Mouse (Mus musculus): ENCODE measurements around the gene Gm21976.

The Gm21976 gene

GRCm38 (mm10) chr13:98353709-98354089 lies 74.0 kb downstream of the Gm21976 start:
- 2% methylated on average over 13 of the region's 13 CpGs for WGBS

GRCm38 (mm10) chr13:98354090-98354801 lies 74.6 kb downstream of the Gm21976 start, which contains the start of gene Foxd1:
TSS of gene Foxd1 (plus strand) at chr13:98354242.
- WGBS: 1% methylated on average over 72 of the region's 76 CpGs

GRCm38 (mm10) chr13:98354871-98355558 lies 75.3 kb downstream of the Gm21976 start:
- WGBS: under 1% methylated on average over 98 of the region's 102 CpGs

GRCm38 (mm10) chr13:98355559-98356111 lies 75.9 kb downstream of the Gm21976 start:
- 1% methylated on average over 77 of the region's 81 CpGs for WGBS

GRCm38 (mm10) chr13:98356176-98356972 lies 76.7 kb downstream of the Gm21976 start:
- 8% methylated on average over 9 of the region's 9 CpGs for WGBS

Measured in cerebral cortex, adult 2 months (tissue).